Mouse (Mus musculus) CD4-positive, CD25-positive, alpha-beta regulatory T cell, adult 2 months (primary cell): ENCODE results near the gene Swi5.

Experiments used
- DNase-seq: peaks from one replicate; pipeline ENCODE4 v3.0.0-alpha.2; 2012; ENCODE audit warnings: low read depth, low spot score

The Swi5 gene

DNA sequence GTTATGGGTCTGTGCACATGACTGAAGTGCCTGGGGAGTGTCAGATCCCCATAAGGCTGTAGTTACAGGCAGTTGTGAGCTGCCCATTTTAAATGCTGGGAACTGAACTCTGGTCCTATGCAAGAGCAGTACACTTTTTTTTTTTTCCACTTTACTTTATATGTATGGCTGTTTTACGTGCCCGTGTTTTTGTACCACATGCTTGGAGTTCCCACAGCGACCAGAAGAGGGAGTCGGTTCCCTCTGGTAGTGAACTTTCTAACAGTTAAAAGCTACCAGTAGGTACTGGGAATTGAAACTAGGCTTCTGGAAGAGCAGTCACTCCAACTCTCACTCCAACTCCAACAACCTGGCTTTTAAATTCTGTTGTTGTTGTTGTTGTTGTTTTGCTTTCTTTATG, 27.2 kb downstream of the Swi5 start:
- peak; percentile 90 for DNase-seq

GRCm38 (mm10) chr2:32259657-32260417, 28.0 kb downstream of the Swi5 start, which contains the start of gene Uck1:
TSS of gene Uck1 (minus strand) at chr2:32260159.
- peak; percentile 93 for DNase-seq

GRCm38 (mm10) chr2:32258887-32259533, 28.9 kb downstream of the Swi5 start:
- DNase-seq = no peak

DNA sequence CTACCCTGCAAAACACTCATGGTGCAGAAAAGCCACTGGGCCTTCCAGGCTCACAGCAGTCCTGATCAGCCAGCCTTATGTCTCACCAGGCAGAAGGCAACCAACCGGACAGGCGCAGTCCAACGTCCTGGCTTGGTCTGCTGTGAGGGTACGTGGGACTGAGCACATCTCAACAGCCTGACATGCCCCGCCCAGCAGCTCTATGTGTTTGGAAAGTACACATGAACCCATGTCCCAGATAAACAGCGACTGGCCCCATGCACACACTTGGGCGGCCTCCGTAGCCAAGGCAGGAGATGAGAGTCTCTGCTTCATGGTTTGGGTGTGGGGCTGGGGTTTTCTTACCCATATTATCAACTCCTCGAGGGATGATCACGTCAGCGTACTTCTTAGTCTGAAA, 31.6 kb downstream of the Swi5 start:
- no peak for DNase-seq

DNA sequence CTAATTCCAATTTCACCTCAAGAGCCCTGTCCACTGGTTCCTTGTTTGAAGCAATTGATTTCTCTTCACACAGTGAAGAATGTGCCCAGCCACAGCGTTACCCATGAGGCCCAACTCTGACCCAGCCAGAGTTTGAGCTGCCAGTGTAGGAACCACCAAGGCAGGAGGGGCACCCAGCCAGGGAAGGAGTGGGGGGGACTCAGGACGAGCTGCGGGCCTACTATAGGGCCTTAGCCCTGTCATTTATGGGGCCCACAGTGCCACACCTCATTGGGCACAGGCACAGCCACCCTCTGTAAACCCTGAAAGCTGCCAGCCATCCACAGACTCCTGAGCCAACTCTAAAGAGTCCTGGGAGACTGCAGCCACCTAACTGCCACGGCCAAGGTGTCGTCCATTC, 33.3 kb downstream of the Swi5 start:
- DNase-seq = no peak

DNA sequence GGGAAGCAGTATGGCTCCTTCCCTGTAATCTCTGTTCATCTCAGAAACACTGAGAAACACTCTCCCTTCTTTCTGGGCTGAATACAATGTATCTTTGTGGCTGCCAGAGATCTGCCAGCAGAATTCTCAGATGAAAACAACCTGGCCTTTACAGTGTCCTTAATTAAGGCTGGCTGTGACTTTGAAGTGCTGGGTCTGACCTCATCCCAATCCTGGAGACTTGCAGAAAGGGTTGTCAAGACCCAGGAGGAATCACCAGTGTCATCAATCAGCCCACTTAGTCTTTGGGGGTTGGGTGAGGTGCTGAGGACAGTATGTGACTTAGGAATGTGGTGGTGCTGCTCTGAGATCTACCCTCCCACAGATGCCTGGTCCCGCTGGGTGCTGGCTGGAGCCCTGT, 34.5 kb downstream of the Swi5 start:
- no peak for DNase-seq

- DNase-seq = no peak
These were observed 35.2 kb downstream of the Swi5 start for GRCm38 (mm10) chr2:32252658-32253057.

DNA sequence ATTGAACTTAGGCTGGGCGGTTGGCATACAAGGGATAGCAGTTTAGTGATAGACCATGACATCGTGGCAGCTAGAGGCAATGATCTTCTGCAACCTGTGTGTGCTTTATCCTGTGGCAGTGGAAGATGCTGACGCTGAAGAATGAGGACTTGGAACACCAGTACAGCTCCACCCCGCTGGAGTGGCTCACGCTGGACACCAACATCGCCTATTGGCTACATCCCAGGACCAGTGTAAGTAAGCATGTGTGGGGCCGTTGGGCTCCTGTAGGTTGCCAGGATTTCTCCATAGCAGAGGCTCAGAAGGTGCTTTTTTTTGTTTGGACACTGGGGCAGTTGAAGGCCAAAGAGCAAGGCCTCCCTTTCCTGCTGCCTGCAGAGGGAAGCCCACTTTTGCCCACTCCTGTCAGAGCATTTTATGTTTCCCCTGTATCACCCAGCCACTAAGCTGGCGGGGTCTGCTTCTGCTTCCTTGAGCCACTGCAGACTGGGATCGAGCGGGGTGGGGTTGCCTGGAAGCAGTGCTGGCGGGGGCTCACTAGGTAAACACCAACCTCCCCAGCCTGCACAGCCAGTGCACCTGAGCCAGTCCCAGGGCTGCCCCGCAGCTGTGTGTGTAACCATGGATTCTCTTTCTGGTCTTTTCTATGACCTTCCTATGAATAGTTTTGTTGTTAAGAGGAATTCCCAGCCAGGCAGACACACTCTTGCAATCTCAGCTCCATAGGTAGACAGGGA, 35.9 kb downstream of the Swi5 start:
- DNase-seq = no peak

- DNase-seq = no peak
These were observed 39.2 kb downstream of the Swi5 start for GRCm38 (mm10) chr2:32248377-32249361.

DNA sequence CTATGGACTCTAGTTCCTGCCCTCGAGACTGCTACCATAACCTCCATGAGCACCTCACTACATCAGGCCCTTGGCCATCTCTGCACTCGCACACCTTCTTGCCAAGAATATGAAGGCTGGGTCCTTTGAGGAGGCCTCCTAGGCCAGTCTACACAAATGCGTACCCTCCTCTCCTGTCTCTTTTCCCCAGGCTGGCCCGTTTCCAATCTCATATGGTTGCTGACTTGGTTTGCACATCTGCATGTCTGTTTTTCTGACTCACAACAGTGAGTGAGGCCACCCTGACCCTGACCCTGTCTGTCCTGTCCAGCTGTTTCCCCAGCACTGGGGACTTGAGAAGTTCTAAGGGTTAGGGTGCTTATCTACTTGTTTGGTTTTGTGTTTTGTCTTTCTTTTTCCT, 41.1 kb downstream of the Swi5 start:
- DNase-seq = no peak

DNA sequence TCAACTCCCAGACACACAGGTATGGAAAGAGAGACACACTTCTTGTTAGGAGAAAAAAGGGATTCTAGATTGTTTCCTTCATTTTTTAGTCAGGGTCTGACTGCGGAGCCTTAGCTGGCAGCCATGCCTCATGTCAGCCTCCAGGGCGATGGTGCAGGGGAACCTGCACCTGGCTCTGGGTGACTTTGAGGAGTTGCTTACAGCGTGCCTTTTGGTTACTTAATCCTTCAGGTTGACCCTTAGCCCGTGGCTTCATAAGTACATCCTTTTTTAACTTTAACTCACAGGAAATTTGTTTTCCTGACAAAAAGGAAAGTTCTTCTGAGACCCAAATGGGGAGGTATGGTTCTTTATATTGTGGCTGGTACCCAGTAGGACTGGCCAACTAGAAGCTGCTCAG, 44.9 kb downstream of the Swi5 start:
- DNase-seq = no peak

DNA sequence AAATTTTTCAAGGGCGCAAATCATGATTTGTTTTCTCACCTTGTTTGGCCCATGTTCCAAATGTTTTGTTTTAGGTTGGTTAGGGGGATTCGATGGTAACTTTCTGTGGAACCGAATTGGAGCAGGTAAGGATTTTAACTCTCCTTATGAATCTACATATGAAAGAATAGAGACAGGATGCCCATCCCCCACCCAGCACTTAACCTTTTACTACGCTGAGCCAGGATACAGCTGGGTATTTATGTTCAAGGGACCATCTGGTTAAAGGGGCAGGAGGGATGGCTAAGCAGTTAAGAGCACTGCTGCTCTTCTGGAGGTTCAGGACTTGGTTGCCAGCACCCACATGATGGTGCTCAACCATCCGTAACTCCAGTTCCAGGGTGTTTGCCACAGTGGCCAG, 47.3 kb downstream of the Swi5 start:
- DNase-seq = no peak

DNA sequence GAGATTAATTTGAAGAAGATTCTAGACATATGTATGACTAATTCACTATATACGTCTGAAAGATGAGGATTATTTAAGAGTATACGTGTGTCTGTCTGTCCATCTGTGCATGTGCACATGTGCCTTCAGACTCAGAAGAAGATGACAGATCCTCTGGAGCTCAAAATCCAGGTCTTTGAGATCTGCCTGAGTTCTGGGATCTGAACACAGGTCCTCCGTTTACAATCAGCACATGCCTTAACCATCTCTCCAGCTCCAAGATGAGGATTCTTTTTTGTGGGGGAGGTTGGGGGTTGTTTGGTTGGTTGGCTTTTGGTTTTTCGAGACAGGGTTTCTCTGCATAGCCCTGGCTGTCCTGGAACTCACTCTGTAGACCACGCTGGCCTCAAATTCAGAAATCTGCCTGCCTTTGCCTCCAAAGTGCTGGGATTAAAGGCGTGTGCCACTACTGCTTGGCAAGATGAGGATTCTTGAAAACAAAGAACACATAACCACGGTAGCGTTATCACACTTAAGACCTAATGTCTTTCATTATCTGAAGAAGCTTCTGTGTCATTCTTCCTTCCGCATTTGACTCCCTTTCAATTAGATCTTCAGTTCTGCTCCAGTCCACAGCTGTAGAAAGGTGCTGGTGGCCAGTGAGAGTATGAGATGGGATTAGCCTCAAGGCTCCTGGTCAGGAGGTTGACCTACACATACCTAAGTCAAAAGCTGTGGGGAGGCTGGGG, 49.0 kb downstream of the Swi5 start:
- DNase-seq = no peak

DNA sequence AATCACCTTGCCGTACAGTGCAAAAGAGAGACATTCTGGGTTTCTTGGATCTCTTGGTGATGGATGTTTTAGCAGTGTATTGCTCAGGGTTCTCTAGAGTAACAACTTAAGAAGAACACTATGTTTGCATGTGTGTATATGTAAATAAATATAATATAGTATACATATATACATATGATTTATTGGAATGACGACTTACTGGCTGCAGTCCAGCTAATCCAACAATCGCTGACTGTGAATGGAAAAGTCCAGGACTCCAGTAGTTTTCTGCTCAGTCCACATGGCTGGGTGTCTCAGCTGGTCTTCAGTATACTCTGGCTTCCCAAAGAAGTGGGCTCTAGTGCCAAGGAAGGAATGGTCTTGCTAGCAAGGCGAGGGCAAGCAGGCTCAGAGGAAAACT, 50.3 kb downstream of the Swi5 start:
- no peak for DNase-seq

GRCm38 (mm10) chr2:32236760-32237487, 51.0 kb downstream of the Swi5 start:
- peak; percentile 65 for DNase-seq

DNA sequence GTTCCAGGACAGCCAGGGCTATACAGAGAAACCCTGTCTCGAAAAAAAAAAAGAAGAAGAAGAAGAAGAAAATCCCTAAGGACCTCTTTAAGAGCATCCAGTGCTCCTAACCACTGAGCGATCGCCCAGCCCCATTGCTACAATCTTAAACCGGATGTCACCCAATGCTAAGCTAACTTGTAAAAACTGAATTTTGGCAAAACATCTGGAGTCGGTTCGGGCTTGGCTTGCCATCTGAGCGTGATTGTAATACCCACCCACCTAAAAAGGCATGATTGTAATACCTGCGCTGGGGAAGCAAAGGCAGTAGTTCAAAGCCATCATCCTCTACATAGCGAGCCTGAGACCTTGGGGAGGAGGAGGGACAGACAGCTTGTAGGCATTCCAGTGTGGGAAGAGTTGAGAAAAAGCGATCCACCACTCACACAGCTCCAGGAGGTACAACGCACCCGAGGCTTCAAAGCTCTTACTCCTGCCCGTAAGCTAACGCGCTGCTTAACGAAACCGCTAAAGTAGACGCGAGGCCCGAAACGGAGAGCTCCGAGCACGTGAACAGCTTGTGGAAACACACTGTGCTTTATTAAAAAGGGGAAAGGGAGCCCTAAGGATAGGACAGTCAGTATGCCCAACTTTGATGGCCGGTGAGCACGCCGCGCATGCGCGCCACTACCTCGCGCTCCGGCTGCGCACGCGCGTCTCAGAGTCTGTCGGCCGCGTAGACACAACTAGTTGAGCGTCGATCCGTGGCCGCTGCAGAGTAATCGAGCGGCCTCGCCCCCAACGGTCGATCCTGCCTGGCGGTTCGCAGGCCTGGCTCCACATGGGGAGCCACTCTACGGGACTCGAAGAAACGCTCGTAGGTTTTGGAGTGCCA, 51.8 kb downstream of the Swi5 start, which contains the start of gene Pomt1:
TSS of gene Pomt1 (plus strand) at position 705 of the 874 bp plus-strand sequence.
- peak; percentile 97 for DNase-seq

GRCm38 (mm10) chr2:32235433-32235832, 52.4 kb downstream of the Swi5 start:
- DNase-seq = peak; percentile 18
